In genomic region chr9:84825768-84826167, GRCm38 (mm10) we compare ENCODE assay signal across 12 mouse cellular contexts.
DNase-seq lines count a peak whose midpoint lies in the region; ATAC-seq and TF ChIP-seq lines count a peak whose summit lies in the region.
"Had no signal": no experiment of that assay in that cellular context is flagged by ENCODE, and none has a peak within 500 bp of the region (broad histone marks: within the 10 kb centered on the region; RNA-seq: fewer than 3 reads in every experiment).

No protein-coding gene starts in this region.

- H3K4me3 ChIP-seq in heart, adult 2 months: no peak overlapping the region
- H3K4me3 ChIP-seq in heart, embryonic 12.5 days: no peak overlapping the region
- H3K4me3 ChIP-seq in gastrocnemius, adult 2 months: no peak overlapping the region
- H3K4me3 ChIP-seq in lung, embryonic 16.5 days (ENCODE audit: low read length): no peak overlapping the region
- no peak overlapping the region for H3K4me3 ChIP-seq in midbrain, embryonic 15.5 days
- H3K4me3 ChIP-seq: left cerebral cortex, adult 2 months; limb, embryonic 15.5 days had no signal

- no peaks in the 10 kb centered on the region for H3K36me3 ChIP-seq in heart, adult 2 months (ENCODE audit: control insufficient read depth, insufficient read depth, low read length)
- no peaks in the 10 kb centered on the region for H3K36me3 ChIP-seq in heart, embryonic 12.5 days
- H3K36me3 ChIP-seq in lung, embryonic 16.5 days (ENCODE audit: control insufficient read depth, insufficient read depth, low read length): no peaks in the 10 kb centered on the region
- H3K36me3 ChIP-seq in midbrain, embryonic 15.5 days (replicated peaks): no peaks in the 10 kb centered on the region
- H3K36me3 ChIP-seq: limb, embryonic 15.5 days had no signal

- H3K9ac ChIP-seq in heart, adult 2 months (ENCODE audit: low read depth, low read length): no peak overlapping the region
- H3K9ac ChIP-seq in heart, embryonic 12.5 days: no peak overlapping the region
- H3K9ac ChIP-seq in lung, embryonic 16.5 days (ENCODE audit: low read length): no peak overlapping the region
- H3K9ac ChIP-seq in midbrain, embryonic 15.5 days: no peak overlapping the region
- H3K9ac ChIP-seq: limb, embryonic 15.5 days had no signal

- ATAC-seq in heart, embryonic 12.5 days (ENCODE audit: insufficient number of reproducible peaks, low FRiP score): no peak
- peak; percentile 93 for ATAC-seq in lung, embryonic 16.5 days (ENCODE audit: low read depth)
- ATAC-seq in midbrain, embryonic 15.5 days (replicated peaks): no peak

- no peaks in the 10 kb centered on the region for H3K27me3 ChIP-seq in heart, adult 2 months (ENCODE audit: control insufficient read depth, insufficient read depth, low read length)
- H3K27me3 ChIP-seq in heart, embryonic 12.5 days (replicated peaks): no peaks in the 10 kb centered on the region
- no peaks in the 10 kb centered on the region for H3K27me3 ChIP-seq in lung, embryonic 16.5 days (ENCODE audit: control insufficient read depth, insufficient read depth, low read depth, low read length)
- H3K27me3 ChIP-seq in midbrain, embryonic 15.5 days (replicated peaks): no peaks in the 10 kb centered on the region
- H3K27me3 ChIP-seq: limb, embryonic 15.5 days had no signal

- no peaks in the 10 kb centered on the region for H3K79me2 ChIP-seq in heart, adult 2 months (replicated peaks; ENCODE audit: control insufficient read depth, insufficient read depth, low read length)

- no peaks in the 10 kb centered on the region for H3K9me3 ChIP-seq in heart, embryonic 12.5 days (replicated peaks)
- no peaks in the 10 kb centered on the region for H3K9me3 ChIP-seq in lung, embryonic 16.5 days (ENCODE audit: control insufficient read depth, low read length)
- H3K9me3 ChIP-seq in midbrain, embryonic 15.5 days: no peaks in the 10 kb centered on the region
- H3K9me3 ChIP-seq: limb, embryonic 15.5 days had no signal

- H3K4me2 ChIP-seq in heart, embryonic 12.5 days: no peak overlapping the region
- H3K4me2 ChIP-seq in lung, embryonic 16.5 days (ENCODE audit: low read depth, low read length): no peak overlapping the region
- no peak overlapping the region for H3K4me2 ChIP-seq in midbrain, embryonic 15.5 days
- H3K4me2 ChIP-seq: limb, embryonic 15.5 days had no signal

- no peaks in the 10 kb centered on the region for H3K4me1 ChIP-seq in heart, adult 2 months (ENCODE audit: control insufficient read depth, insufficient read depth, low read length)
- no peaks in the 10 kb centered on the region for H3K4me1 ChIP-seq in heart, embryonic 12.5 days (replicated peaks)
- no peaks in the 10 kb centered on the region for H3K4me1 ChIP-seq in lung, embryonic 16.5 days (replicated peaks; ENCODE audit: control insufficient read depth, insufficient read depth, low read length)
- no peaks in the 10 kb centered on the region for H3K4me1 ChIP-seq in midbrain, embryonic 15.5 days
- H3K4me1 ChIP-seq: limb, embryonic 15.5 days had no signal

- TF ChIP-seq CTCF in heart, adult 2 months (IDR thresholded peaks at IDR 0.05): no peak
- TF ChIP-seq CTCF in gastrocnemius, adult 2 months (IDR thresholded peaks at IDR 0.05): no peak

- H3K27ac ChIP-seq in heart, adult 2 months: no peak overlapping the region
- no peak overlapping the region for H3K27ac ChIP-seq in heart, embryonic 12.5 days (ENCODE audit: poor library complexity, severe bottlenecking)
- no peak overlapping the region for H3K27ac ChIP-seq in gastrocnemius, adult 2 months
- no peak overlapping the region for H3K27ac ChIP-seq in lung, embryonic 16.5 days (ENCODE audit: low read length)
- H3K27ac ChIP-seq in midbrain, embryonic 15.5 days: no peak overlapping the region
- H3K27ac ChIP-seq: left cerebral cortex, adult 2 months; limb, embryonic 15.5 days had no signal

- no peak for TF ChIP-seq EP300 in heart, adult 2 months (IDR thresholded peaks at IDR 0.05; ENCODE audit: insufficient read depth, low read depth, low read length)

- no peak for TF ChIP-seq POLR2A in heart, adult 2 months (IDR thresholded peaks at IDR 0.05; ENCODE audit: insufficient read depth, low read depth, low read length)

- DNase-seq in heart, adult 2 months: peak; percentile 28 to 36
- peak; percentile 42 for DNase-seq in gastrocnemius, adult 2 months
- peak; percentile 17 to 70 for DNase-seq in heart, adult 9 months (ENCODE audit: low spot score in 2 of 2)
- no peak for DNase-seq in layer of hippocampus, postnatal 14 days (ENCODE audit: low spot score in 2 of 2)
- no peak for DNase-seq in MN1 (ENCODE audit: low spot score)
- DNase-seq: cerebellum, postnatal 14 days; thymus, postnatal 36 days had no signal

- intact Hi-C loops in heart, adult 2 months (cut with DNase I): no loop called here
- intact Hi-C loops in gastrocnemius, adult 2 months (cut with DNase I): no loop called here

Comparison
In these comparisons a context has a peak if more than half of its experiments do, and no peak if none do; other contexts are left out.
1. DNase-seq: peak in heart, adult 2 months (2 of 2), gastrocnemius, adult 2 months (single experiment) and heart, adult 9 months (2 of 2); none in layer of hippocampus, postnatal 14 days (0 of 2) and MN1 (single experiment).